ENCODE assay signal across 8 mouse cellular contexts in genomic region chr5:137313466-137314192, GRCm38 (mm10). TPM values are rescaled to one million over a fixed set of nuclear protein-coding genes. Genes with fewer than 3 reads are reported as not detected.
DNase-seq lines count a peak whose midpoint lies in the region; ATAC-seq and TF ChIP-seq lines count a peak whose summit lies in the region.

No protein-coding gene starts in this region.

- peak overlapping the region; percentile 55 for H3K4me3 ChIP-seq in heart, adult 2 months
- peak overlapping the region; percentile 80 for H3K4me3 ChIP-seq in brown adipose tissue, adult 24 weeks (ENCODE audit: insufficient read depth, low read depth, low read length)
- peak overlapping the region; percentile 39 for H3K4me3 ChIP-seq in hindbrain, embryonic 15.5 days

- peaks cover 5% of the 10 kb centered on the region for H3K4me1 ChIP-seq in heart, adult 2 months (ENCODE audit: control insufficient read depth, insufficient read depth, low read length)
- H3K4me1 ChIP-seq in brown adipose tissue, adult 24 weeks (ENCODE audit: control insufficient read depth, insufficient read depth, insufficient read length, low read length): peaks cover 7% of the 10 kb centered on the region; the same call in 1 of the 2 replicates
- peaks cover 28% of the 10 kb centered on the region for H3K4me1 ChIP-seq in hindbrain, embryonic 15.5 days (replicated peaks)

- no peaks in the 10 kb centered on the region for H3K79me2 ChIP-seq in heart, adult 2 months (replicated peaks; ENCODE audit: control insufficient read depth, insufficient read depth, low read length)

- H3K9ac ChIP-seq in heart, adult 2 months (ENCODE audit: low read depth, low read length): peak overlapping the region; percentile 82
- H3K9ac ChIP-seq in hindbrain, embryonic 15.5 days: peak overlapping the region; percentile 51

- WGBS in heart, adult 2 months: 2% methylated on average over 22 of the region's 22 CpGs
- 4% methylated on average over 22 of the region's 22 CpGs for WGBS in hindbrain, embryonic 15.5 days

- no peaks in the 10 kb centered on the region for H3K9me3 ChIP-seq in hindbrain, embryonic 15.5 days

- H3K4me2 ChIP-seq in hindbrain, embryonic 15.5 days: peak overlapping the region; percentile 59

- TF ChIP-seq CTCF in heart, adult 2 months (IDR thresholded peaks at IDR 0.05): no peak

- no peaks in the 10 kb centered on the region for H3K27me3 ChIP-seq in heart, adult 2 months (ENCODE audit: control insufficient read depth, insufficient read depth, low read length)
- no peaks in the 10 kb centered on the region for H3K27me3 ChIP-seq in hindbrain, embryonic 15.5 days

- no peak for TF ChIP-seq EP300 in heart, adult 2 months (IDR thresholded peaks at IDR 0.05; ENCODE audit: insufficient read depth, low read depth, low read length)

- intact Hi-C loops in heart, adult 2 months (cut with DNase I): no loop called here

- no peaks in the 10 kb centered on the region for H3K36me3 ChIP-seq in heart, adult 2 months (ENCODE audit: control insufficient read depth, insufficient read depth, low read length)
- H3K36me3 ChIP-seq in hindbrain, embryonic 15.5 days: peaks cover 11% of the 10 kb centered on the region; the same call in 1 of the 2 replicates

- peak; percentile 35; the same call in 1 of the 2 replicates for ATAC-seq in hindbrain, embryonic 15.5 days (ENCODE audit: low FRiP score, low read depth)
- peak; percentile 31 for ATAC-seq in megakaryocyte-erythroid progenitor cell, adult 5-6 weeks (replicated peaks; ENCODE audit: low FRiP score, low TSS enrichment, poor library complexity, severe bottlenecking)

- DNase-seq in heart, adult 2 months: peak in 1 of 2 experiments; percentile 31
- no peak for DNase-seq in heart, adult 8-10 months (ENCODE audit: low spot score)
- no peak for DNase-seq in thymus, postnatal 4 days
- DNase-seq in gastrocnemius, postnatal 25 days: no peak
- no peak for DNase-seq in gastrocnemius, postnatal 10 days

- peak; percentile 80 for TF ChIP-seq POLR2A in heart, adult 2 months (IDR thresholded peaks at IDR 0.05; ENCODE audit: insufficient read depth, low read depth, low read length)

- peak overlapping the region; percentile 92 for H3K27ac ChIP-seq in heart, adult 2 months
- peak overlapping the region; percentile 86 for H3K27ac ChIP-seq in brown adipose tissue, adult 24 weeks (replicated peaks; ENCODE audit: low read depth, low read length)
- H3K27ac ChIP-seq in hindbrain, embryonic 15.5 days (replicated peaks): peak overlapping the region; percentile 63

RNA-seq across cellular contexts. Expression of gene Trip6, which starts 0.6 kb away (rescaled TPM):
- 10 to 100 TPM; 12.5 to 13.6 TPM for total RNA-seq in heart, adult 2 months (2021)
- polyA plus RNA-seq in heart, adult 2 months (2012; rRNA removed): 23.5 and 24.2 TPM in 2 replicates
- total RNA-seq in heart, adult 8-10 months (2022): 10 to 100 TPM; 11.5 to 13.2 (median 12.4) TPM
- polyA plus RNA-seq in brown adipose tissue, adult 24 weeks (2012; ENCODE audit: insufficient read depth, insufficient read length, missing spikeins): 13.1 and 20.6 TPM in 2 replicates
- polyA plus RNA-seq in hindbrain, embryonic 15.5 days (2015; fragmentation: Nextera tagmentation; extraction: Ambion mirVana): 17.3 TPM in 2 replicates
- 21.8 and 27.9 TPM in 2 replicates for total RNA-seq in megakaryocyte-erythroid progenitor cell, adult 5-6 weeks (2014; fragmentation: Nextera tagmentation)
- total RNA-seq in megakaryocyte-erythroid progenitor cell, adult 5-6 weeks (2017): 19.6 and 29.9 TPM in 2 replicates
- total RNA-seq in gastrocnemius, postnatal 25 days (2021): 1 to 10 TPM; 5.2 to 5.3 TPM
- 10 to 100 TPM; 13.1 to 17.3 TPM for total RNA-seq in gastrocnemius, postnatal 10 days (2021)

RNA-seq across cellular contexts. Expression of gene Srrt, which starts 6.2 kb away (rescaled TPM):
- total RNA-seq in heart, adult 2 months (2021): 10 to 100 TPM; 60.5 to 66.4 TPM
- polyA plus RNA-seq in heart, adult 2 months (2012; rRNA removed): 63.9 and 74.2 TPM in 2 replicates
- 10 to 100 TPM; 54.4 to 62.6 (median 60.3) TPM for total RNA-seq in heart, adult 8-10 months (2022)
- 31.0 and 45.4 TPM in 2 replicates for polyA plus RNA-seq in brown adipose tissue, adult 24 weeks (2012; ENCODE audit: insufficient read depth, insufficient read length, missing spikeins)
- 100 and 103 TPM in 2 replicates for polyA plus RNA-seq in hindbrain, embryonic 15.5 days (2015; fragmentation: Nextera tagmentation; extraction: Ambion mirVana)
- 308 and 381 TPM in 2 replicates for total RNA-seq in megakaryocyte-erythroid progenitor cell, adult 5-6 weeks (2014; fragmentation: Nextera tagmentation)
- total RNA-seq in megakaryocyte-erythroid progenitor cell, adult 5-6 weeks (2017): 409 and 443 TPM in 2 replicates
- total RNA-seq in gastrocnemius, postnatal 25 days (2021): 10 to 100 TPM; 38.5 to 44.7 TPM
- total RNA-seq in gastrocnemius, postnatal 10 days (2021): 10 to 100 TPM; 58.1 to 93.2 TPM

RNA-seq across cellular contexts. Expression of gene Ufsp1, which starts 19.2 kb away (rescaled TPM):
- total RNA-seq in heart, adult 2 months (2021): 1 to 10 TPM; 8.1 to 8.8 TPM
- 11.8 and 12.8 TPM in 2 replicates for polyA plus RNA-seq in heart, adult 2 months (2012; rRNA removed)
- total RNA-seq in heart, adult 8-10 months (2022): 10 to 100 TPM in 2 of 4 experiments, 1 to 10 TPM in 2; 7.7 to 10.4 (median 9.7) TPM
- polyA plus RNA-seq in brown adipose tissue, adult 24 weeks (2012; ENCODE audit: insufficient read depth, insufficient read length, missing spikeins): 7.4 and 11.4 TPM in 2 replicates
- polyA plus RNA-seq in hindbrain, embryonic 15.5 days (2015; fragmentation: Nextera tagmentation; extraction: Ambion mirVana): 20.1 and 24.0 TPM in 2 replicates
- total RNA-seq in megakaryocyte-erythroid progenitor cell, adult 5-6 weeks (2014; fragmentation: Nextera tagmentation): 9.0 and 11.4 TPM in 2 replicates
- total RNA-seq in megakaryocyte-erythroid progenitor cell, adult 5-6 weeks (2017): 5.2 and 6.0 TPM in 2 replicates
- 10 to 100 TPM; 18.3 to 24.4 TPM for total RNA-seq in gastrocnemius, postnatal 25 days (2021)
- 10 to 100 TPM; 37.2 to 43.6 TPM for total RNA-seq in gastrocnemius, postnatal 10 days (2021)

RNA-seq across cellular contexts. Expression of gene Slc12a9, which starts 19.8 kb away (rescaled TPM):
- total RNA-seq in heart, adult 2 months (2021): 1 to 10 TPM; 1.7 to 2.2 TPM
- polyA plus RNA-seq in heart, adult 2 months (2012; rRNA removed): 6.0 and 8.9 TPM in 2 replicates
- 1 to 10 TPM; 1.3 to 2.1 (median 2.0) TPM for total RNA-seq in heart, adult 8-10 months (2022)
- polyA plus RNA-seq in brown adipose tissue, adult 24 weeks (2012; ENCODE audit: insufficient read depth, insufficient read length, missing spikeins): 2.5 and 5.2 TPM in 2 replicates
- polyA plus RNA-seq in hindbrain, embryonic 15.5 days (2015; fragmentation: Nextera tagmentation; extraction: Ambion mirVana): 24.6 and 26.8 TPM in 2 replicates
- 2.2 and 3.0 TPM in 2 replicates for total RNA-seq in megakaryocyte-erythroid progenitor cell, adult 5-6 weeks (2014; fragmentation: Nextera tagmentation)
- 1.1 and 3.3 TPM in 2 replicates for total RNA-seq in megakaryocyte-erythroid progenitor cell, adult 5-6 weeks (2017)
- total RNA-seq in gastrocnemius, postnatal 25 days (2021): 1 to 10 TPM; 2.3 to 3.1 TPM
- 1 to 10 TPM; 4.2 to 7.4 TPM for total RNA-seq in gastrocnemius, postnatal 10 days (2021)

RNA-seq across cellular contexts. Expression of gene Ache, which starts 26.3 kb away (rescaled TPM):
- 1 to 10 TPM; 1.5 to 2.2 TPM for total RNA-seq in heart, adult 2 months (2021)
- polyA plus RNA-seq in heart, adult 2 months (2012; rRNA removed): 3.5 and 4.9 TPM in 2 replicates
- 1 to 10 TPM; 1.5 to 3.3 (median 1.9) TPM for total RNA-seq in heart, adult 8-10 months (2022)
- polyA plus RNA-seq in brown adipose tissue, adult 24 weeks (2012; ENCODE audit: insufficient read depth, insufficient read length, missing spikeins): 0.75 TPM in 1 of 2 replicates, not detected in the other
- 68.4 and 69.9 TPM in 2 replicates for polyA plus RNA-seq in hindbrain, embryonic 15.5 days (2015; fragmentation: Nextera tagmentation; extraction: Ambion mirVana)
- total RNA-seq in megakaryocyte-erythroid progenitor cell, adult 5-6 weeks (2014; fragmentation: Nextera tagmentation): 20.4 and 22.8 TPM in 2 replicates
- total RNA-seq in megakaryocyte-erythroid progenitor cell, adult 5-6 weeks (2017): 3.0 and 6.4 TPM in 2 replicates
- 10 to 100 TPM; 26.4 to 40.7 TPM for total RNA-seq in gastrocnemius, postnatal 25 days (2021)
- 10 to 100 TPM; 62.4 to 68.2 TPM for total RNA-seq in gastrocnemius, postnatal 10 days (2021)
